Mouse (Mus musculus) right cerebral cortex, postnatal 25 days (tissue): ENCODE data around the gene Dapk2.

Experiments
- DNase-seq: peaks from one replicate; pipeline ENCODE4 v3.0.0; 2022

Gene Dapk2

DNA sequence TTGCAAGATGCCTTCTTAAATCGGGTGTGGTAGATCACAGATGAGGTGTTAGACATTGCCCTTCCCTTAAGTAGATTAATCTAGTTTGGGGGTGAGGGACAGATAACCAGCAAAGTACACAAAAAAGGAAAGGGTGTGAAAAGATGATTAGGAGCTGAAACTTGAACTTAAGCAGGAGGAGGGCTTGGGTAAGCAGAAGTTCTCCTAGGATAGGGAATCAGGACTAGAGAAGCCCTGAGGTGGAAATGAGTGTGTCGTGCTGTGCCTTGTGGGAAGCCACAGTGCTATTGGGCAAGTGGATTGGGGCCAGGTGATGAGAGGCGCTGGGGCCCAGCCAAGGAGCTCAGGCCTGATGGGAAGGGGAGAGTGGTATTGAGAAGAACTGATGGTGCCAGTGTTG, 36.0 kb downstream of the Dapk2 start:
- no peak for DNase-seq

DNA sequence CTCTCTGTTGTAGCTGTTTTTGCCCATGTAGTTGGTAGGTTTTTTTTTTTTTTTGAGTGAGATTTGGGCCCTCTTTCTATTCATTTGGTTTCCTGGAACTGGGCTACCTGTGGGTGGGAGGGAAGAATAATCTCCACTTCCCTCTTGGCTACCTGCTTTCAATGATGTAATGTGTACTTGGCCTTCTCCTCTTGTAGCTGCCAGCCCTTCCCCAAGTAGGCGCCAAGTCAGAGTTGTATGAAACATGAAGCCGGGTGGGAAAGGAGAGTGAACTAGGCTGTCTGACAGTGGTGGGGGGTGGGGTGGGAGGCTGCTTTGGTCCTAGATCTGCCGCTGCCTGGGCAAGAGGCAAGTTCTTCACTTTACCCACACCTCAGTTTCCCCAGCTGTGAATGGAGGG, 38.5 kb downstream of the Dapk2 start:
- DNase-seq: no peak

DNA sequence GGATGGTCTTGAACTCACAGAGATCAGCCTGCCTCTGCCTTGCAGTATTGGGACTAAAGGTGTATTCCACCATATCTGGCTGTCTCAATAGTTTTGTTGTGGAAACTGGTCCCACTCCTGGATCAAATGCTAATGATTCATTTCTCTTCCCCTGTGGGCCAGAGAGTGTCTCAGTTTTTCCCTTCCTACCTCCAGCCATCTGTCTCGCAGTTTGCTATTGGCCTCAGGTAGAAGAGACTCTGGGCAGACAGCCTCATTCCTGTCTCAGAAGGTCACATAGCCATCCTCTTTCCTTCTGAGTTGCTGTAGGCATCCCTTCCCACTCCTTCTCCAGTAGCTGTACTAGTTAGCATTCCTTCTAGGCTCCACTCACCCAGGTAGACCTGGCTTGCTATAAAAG, 40.5 kb downstream of the Dapk2 start:
- DNase-seq: no peak

DNA sequence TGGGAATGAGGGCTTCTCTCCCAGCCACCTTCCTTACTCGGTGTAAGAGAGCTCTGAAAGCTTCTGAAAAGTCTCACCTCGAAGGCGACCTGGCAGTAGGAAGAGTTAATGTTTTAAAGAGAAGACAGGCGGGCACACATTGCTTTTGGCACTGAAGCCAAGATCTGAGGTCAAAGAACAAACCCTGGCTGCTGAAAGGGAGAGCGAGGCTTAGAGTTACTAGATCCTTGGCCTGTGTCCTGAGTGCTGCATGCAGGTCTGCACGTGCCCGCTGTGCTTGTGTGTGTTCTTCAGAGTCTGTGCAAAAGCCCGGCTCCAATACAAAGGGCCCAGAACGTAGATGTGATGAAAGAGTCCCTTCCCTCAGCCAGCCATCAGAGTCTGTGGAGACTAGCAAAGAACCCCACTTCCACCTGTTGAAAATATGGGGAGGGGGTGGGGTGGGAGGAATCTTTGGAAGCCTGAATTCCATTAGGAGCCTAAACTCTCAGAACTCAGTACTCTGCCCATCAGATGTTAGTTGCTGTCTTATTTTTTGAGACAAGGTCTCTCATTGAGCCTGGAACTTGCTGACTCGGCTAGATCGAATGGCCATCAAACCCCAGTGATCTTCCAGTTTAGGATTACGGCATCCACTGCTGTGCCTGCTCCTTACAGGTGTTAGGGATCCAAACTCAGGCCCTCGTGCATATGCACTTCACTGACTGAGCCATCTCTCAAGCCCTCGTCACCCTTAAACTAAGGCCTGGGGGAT, 41.8 kb downstream of the Dapk2 start:
- no peak for DNase-seq

DNA sequence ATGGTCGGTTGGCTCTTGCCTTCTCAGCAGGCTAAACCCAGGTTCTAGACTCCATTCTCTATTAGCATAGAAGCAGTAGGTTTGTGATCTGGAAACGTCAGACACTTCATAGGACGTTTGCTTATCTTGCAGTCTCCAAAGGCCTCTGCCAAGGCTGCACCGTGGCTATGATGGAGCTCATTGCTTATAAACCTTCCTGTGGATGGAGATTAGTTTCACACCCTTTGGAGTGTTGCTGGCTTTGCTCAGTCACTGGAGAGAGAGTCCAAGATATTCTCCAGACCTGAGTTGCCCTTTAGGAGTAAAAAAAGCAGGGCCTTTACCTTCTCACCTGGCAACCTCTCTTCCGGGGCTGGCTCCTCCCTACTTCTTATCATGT, 42.4 kb downstream of the Dapk2 start:
- no peak for DNase-seq

DNA sequence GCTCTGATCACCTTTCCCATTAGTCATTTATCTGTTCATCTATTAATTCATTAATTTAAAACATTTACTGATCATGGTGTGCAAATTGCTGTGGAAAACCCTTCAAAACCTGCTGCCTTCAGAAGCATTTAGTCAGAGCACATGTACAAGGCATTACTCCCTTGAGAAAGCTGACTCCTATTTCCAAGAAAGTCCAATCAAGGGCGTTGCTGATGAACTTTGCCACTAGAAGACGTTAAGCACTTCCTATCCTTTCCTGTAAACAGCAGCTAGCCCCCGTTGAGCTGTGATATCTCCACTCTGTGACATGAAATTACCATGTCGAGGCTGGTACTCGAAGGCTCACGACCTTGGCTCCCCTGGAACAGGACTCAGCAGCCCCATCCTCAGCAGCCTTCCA, 43.6 kb downstream of the Dapk2 start:
- no peak for DNase-seq

DNA sequence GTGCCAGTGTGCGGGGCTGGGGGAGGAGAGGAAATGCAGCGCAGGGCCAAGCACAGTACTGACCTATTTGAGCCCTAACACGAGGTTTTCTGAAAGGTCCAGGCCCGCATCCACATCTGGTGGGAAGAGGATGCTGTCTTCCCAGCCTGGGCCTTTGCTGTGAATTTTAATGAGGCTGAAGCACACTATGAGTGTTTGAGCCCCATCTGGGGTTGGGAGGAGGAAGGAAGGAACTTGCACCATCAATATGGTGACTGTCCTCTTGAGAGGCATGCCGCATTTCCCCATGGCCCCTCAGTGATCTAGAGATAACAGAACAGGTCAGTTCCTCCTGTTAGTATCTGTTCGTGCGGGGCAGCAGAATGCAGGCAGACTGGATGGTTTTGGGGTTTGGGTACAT, 44.4 kb downstream of the Dapk2 start:
- no peak for DNase-seq

DNA sequence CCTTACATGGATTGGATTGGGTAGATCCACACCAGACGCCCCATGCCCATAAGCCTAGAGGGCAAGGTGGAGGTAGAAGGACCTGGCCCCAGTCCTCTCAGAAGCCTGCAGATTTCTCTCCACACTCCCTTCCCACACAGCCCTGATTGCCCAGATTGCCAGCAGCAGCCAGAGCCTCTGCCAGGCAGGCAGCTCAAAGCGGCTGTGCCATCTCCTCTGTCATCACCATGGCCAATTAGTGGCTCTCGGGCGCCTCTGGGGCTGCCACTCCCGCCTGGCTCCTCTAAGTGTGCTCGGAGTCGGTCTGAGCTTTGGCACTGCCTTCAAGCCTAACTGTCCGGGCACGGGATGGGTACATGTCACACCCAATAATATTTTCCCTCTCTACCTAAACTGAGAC, 47.7 kb downstream of the Dapk2 start:
- no peak for DNase-seq

DNA sequence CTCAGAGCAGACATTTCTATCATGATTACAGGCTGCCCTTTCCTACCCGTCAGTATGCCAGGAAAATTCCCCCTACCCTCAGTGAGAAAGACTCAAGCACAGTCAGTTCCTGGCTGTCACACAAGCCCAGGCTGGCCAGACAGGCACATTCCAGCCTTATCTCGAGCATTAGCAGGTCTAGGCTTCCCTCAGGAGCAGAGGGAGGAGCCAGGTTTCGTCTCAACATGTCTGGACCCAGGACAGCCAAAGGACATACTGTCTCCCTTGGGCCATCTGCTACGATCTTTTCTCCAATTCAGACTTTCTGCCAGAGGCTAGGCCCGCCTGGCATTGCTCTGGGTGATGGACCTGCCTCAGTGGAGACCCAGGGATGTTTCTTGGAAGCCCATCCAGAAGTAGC, 48.8 kb downstream of the Dapk2 start:
- DNase-seq: no peak

DNA sequence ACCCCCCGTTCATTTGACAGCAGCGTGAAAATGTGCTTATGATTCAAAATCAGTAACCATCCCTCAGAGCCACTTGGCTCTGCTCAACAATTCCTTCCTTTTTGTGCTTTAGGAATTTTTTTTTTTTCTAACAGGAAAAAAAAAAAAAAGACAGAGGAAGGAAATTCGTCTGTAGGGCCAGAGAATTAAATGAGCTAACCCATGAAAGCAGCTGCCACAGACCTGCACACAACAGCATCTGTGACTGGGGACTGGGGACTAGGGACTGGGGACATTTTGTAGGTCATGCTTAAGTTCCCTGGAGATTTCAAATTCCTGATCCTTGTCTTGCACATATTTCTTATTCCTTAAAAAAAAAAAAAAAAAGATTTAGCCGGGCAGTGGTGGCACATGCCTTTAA, 53.4 kb downstream of the Dapk2 start:
- DNase-seq: no peak

DNA sequence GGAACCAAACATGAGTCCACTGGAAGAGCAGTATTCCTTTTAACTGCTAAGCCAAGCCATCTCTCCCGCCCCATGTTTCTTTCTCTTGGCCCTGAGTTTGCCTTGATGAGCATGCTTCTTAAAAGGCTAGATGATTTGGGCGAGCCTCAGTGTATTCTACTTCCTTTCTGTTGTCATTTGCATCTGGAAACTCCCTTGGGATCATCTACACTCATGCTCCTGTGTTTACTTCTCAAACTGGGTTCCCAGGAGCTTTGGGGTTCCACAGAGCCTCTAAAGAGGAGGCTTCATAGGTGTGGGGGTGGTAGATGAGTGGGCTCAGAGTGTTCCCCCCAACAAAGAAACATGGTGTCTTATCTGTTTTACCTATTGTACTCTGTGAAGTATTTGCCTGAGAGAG, 54.1 kb downstream of the Dapk2 start:
- no peak for DNase-seq

DNA sequence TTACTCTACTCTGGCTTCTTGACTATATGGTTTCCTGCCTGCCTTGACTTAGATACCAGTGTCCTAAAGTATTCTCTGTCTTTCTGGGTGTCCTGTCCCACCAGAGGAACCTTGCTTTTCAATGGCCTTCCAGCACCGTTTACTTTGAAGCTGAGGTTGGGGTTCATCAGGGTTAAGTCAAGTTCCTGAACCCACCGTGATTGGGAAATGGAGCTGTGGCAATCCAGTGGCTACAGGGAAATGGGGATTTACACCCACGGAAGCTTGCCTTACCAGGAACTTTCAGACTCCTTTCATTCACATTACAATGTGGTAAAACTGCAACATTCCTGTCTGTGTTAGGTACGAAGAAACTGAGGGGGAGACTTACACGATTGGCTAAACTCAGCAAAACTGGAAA, 54.8 kb downstream of the Dapk2 start:
- DNase-seq: no peak

DNA sequence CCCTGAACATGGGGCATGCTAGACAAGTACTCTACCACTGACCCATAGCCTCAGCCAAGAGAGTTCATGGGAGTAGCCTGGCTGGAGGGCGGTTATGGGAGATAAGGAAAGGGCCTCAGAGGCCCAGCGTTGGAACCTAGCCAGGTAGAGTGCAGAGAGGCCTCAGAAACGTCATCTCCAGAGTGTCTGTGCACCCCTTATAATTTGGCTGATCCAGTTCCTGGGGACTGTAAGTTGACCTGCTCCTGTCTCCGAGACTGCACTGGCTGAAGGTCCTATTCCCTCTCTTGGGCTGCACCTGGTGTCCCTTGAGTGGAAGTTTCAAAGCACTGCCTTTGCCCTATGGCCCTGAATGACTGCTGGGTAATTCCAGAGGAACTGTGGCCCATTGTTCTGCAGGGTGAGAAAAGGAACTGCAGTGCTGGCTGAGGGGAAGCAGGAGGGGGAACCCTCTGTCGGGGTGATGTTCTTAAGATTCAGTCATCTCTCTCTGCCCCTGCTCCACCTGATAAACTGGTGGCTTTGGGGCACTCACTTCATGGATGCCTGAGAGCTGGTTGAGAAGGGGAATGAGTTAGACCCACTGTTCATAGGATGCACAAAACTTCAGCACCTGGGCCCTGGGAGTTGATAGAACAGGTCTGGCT, 55.5 kb downstream of the Dapk2 start:
- no peak for DNase-seq

DNA sequence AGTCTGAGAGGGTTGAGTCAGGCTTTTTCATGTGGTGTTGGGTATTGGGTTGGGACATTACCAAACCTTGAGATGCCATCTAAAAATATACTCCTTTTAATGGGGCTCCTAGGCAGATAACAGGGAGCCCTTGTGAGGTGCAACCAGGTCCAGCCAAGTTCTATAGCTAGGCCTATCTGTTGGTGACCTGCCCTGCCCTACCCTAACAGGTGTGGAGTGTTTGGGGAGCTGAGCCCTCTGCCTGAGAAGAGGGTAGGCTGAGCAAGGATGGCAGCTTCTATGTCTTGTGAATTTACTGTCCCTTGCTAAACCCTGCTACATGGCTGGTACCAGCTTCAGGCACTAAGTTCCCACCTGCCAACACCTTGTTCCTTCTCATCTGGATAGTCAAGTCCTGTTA, 57.5 kb downstream of the Dapk2 start:
- DNase-seq: no peak

DNA sequence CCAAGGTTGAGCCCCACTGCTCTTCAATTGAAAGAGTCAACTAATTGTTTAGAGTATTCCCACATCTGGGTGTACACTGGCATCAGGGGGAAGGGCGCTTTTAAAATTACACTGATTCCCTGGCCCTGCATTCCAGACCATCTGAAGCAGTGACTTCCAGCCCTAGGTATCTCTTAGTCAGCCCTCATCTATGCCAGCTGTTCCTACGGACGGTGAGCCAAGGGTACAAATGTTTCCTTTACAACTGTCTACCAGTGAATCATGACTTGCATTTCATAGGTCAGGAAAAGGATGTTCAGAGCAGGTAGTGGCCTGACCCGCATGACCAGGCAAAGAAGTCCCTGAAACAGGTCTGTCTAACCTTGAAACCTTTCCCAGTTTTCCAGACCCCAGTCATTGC, 59.9 kb downstream of the Dapk2 start:
- DNase-seq: no peak

DNA sequence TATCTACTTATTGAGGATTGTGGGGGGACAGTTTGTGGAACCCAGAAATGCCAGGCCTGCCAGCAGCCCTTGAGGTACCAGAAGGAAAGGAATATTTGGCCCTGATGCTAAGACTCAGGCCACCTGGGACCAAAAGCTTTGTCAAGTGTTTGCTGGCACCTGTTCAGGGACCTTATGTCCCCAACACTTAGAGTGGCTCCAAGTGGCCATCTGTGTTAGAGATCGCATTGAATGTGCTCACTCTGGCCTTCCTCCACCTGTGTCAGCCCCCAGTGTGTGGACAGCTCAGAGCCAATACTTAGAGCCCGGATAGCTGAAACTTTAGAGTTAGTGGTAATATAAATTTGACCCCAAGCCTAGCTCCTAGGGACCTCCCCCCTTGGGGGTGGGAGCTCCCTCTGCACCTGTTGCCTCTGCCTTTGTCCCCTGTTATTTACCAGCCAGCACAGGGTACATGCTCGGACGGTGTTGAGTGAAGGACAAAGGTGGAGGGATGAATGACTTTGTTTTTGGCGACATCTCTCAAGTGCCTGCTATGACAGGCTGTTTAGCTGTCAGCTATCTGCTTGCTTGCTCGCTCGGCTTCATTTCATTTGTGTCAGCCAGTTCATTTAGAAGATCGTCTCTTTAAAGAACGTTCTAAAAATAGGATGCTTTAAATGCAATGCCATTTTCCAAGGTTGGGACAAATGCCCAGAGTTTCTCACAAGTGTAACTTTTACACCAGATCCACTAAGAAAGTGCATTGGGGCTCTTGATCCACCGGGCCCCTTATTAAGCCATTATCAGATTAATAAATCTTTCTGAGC, 61.1 kb downstream of the Dapk2 start:
- no peak for DNase-seq

DNA sequence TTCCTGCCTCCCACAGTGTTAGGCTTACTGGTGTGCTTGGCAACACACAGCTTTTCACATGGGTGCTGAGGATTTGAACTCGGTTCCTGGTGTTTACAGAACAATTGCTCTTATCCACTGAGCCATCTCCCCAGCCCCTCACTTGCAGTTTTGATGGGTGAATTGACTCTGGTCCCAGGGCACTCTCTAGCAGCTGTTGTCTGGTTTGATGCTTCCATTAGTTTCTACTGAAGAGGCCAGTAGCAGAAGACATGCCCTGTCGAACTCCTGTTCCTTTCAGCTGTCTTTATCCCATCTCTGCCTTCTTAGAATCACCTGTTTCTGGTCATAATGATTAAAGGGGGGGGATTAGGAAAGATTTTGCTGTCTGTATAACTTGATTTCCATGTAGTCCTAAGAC, 65.8 kb downstream of the Dapk2 start:
- no peak for DNase-seq

DNA sequence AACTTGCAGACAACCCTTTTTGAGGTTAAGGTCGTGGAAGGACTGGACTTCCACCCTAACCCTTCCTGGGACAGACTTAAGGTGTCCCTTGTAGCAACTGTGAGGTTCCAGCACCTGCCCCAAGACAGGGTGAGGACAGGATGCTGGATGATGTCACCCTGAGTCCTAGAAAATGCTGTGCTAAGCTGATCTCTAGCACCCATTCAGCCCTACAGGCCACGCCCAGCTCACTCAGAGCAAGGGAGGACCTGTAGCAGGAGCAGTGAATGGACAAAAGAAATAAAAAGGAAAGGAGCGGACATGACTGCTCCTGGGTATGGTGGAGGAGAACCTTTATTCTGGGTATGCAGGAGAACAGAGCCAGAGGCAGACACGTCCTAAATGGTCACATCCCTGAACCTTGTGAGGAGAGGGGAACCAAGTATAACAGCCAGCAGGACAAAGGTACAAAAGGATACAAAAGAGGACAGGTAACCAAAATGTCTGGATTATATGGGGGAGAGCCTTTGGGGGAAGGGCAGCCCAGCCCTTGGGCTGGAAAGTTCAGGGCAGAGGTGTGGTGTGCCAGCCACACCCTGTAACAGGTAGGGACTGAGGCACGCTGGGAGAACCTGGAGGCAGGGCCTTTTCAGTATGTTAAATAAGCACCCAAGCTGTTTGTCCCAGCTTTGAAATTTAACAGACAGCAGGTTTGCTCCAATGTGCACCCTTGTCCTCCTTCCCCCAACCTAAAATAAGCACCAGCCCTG, 67.9 kb downstream of the Dapk2 start:
- no peak for DNase-seq

DNA sequence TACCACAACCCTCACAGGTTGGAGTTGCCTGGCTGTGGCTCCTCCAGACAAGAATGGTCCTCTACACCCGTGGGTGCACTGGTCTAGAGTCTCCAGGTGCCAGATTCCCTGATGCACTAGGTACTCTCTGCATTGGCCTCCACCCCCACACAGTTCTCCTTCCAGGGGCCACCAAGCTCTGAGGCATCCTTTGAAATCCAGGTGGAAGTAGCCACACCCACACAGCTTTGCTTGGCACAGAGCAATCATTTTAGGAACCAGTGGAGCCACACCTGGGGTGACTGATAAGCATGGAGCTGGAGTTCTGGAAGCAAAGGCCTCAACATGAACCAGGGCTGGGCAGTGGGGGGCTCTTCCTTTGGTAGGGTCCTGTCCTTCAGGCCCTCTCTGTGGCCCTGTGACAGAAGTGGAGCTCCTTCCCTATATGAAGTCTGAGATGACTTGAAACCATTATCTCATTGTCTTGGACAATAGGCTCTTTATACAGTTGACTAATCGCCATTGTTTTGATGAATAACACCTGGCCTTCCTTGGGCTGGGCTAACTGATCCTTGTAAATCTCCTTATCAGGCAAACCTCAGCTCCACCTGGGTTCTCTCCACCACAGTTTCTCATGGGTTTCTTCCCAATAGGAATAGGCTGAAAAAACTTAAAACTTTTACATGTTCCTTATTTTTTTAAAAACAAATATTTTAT, 70.6 kb downstream of the Dapk2 start:
- no peak for DNase-seq

DNA sequence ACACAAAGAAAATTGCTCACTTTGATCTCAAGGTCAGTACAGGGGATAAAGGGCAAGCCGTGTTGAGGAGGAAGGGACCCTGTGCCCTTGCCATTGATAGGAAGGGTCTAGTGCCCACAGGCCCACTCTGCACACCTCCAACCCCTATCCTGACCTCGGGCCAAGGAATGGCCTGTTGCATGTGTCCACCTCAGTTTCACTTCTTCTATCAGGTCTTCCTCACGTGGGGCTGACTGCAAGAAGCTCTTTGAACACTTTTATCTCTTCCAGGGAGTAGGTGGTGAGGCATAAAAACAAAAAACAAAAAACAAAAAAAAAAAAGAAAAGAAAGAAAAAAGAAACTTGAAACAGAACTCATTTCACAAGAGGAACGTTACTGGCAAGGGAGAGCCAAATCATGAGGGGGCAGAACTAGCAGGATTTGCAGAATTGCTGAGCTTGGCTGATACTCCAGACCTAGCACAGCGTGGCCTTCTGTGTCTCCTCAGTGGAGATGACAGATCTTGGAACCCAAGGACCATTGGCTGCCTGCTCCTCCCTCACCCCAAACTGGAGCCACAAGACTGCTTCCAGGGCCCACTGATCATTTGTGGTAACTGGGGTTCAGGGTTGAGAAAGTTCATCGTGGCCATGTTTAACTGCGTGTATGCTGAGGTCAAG, 73.9 kb downstream of the Dapk2 start:
- DNase-seq: no peak

DNA sequence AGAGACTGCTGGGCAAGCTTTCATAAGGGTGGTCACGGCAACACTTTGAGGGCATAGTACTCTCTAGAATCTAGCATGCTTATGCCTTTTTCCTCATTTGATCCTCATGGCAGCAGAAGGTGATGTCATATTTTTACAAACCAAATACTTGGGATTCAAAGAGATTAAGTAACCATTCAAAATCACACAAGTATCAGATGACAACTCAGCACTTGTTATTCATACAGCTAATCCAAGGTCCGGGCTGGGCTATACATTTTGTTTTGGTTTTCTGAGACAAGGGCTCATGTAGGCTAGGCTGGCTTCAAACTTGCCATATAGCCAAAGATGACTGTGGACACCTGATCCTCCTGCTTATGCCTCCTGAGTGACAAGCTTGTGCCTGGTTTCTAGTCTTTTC, 78.6 kb downstream of the Dapk2 start:
- no peak for DNase-seq

DNA sequence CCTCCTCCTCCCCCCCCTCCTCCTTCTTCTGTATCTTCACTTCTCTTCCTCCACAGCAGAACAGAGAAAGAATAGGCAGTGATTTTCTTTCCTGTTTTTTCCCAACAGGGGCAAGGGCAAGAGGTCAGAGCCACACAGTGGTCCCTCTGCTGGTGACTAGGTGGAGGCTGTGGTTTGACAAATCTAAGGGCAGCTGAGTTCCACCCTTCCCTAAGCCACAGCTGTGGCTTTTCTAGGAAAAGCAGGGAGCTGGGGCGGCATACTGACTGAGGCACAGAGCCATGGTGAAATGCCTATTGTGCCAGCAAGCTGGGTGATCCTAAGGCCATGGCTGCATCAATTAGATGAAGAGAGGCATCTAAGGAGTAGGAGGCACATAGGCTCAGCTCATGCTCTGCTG, 79.7 kb downstream of the Dapk2 start:
- no peak for DNase-seq
